Mouse (Mus musculus) forelimb bud, embryonic 11.5 days (tissue): ENCODE data around the gene 1700022I11Rik.

Experiments
- DNase-seq: peaks from one replicate; pipeline ENCODE4 v3.0.0-alpha.2; 2012; ENCODE audit warnings: low read depth, low spot score

The 1700022I11Rik gene

DNA sequence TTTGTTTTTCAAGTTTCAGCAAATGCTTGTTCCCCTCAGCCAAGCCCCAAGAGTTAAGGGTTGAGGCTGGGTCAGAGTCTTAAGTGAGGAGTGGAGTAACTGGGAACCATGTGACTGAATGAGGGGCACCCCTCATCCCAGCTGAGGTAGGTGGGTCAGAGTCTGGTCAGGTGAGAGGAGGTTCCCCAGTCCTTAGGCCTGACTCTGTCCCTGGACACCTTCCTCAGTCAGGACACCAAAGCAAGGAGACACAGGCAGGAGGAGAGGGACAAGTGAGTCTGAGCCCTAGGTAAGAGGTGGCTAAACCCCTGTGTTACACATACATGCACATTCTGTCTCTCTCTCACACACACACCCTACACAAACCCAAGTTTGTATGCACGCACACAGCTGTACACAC lies 63.1 kb downstream of the 1700022I11Rik start:
- no peak for DNase-seq
